Mouse (Mus musculus) CD4-positive, CD25-positive, alpha-beta regulatory T cell, adult 4 months (primary cell): ENCODE measurements around the gene Zcwpw1. TPM values are rescaled to one million over a fixed set of nuclear protein-coding genes. Genes with fewer than 3 reads are reported as not detected.
"Not testable (repeated sequence)": the region's sequence is repeated elsewhere in the genome, so short reads cannot be mapped to it uniquely, and the experiment has no call there.

Experiments
- ATAC-seq: one replicate; pipeline ENCODE4 v1.8.0; 2017
- polyA plus RNA-seq, 2 experiments: library from polyadenylated mRNA; unstranded; fragments of 100-300 nt; shearing (Covaris generic); gene quantifications; one replicate each; pipeline ENCODE4 v1.2.1; 2017

Zcwpw1 gene
- 10 to 100 TPM; 15.2 to 24.8 TPM for polyA plus RNA-seq

DNA sequence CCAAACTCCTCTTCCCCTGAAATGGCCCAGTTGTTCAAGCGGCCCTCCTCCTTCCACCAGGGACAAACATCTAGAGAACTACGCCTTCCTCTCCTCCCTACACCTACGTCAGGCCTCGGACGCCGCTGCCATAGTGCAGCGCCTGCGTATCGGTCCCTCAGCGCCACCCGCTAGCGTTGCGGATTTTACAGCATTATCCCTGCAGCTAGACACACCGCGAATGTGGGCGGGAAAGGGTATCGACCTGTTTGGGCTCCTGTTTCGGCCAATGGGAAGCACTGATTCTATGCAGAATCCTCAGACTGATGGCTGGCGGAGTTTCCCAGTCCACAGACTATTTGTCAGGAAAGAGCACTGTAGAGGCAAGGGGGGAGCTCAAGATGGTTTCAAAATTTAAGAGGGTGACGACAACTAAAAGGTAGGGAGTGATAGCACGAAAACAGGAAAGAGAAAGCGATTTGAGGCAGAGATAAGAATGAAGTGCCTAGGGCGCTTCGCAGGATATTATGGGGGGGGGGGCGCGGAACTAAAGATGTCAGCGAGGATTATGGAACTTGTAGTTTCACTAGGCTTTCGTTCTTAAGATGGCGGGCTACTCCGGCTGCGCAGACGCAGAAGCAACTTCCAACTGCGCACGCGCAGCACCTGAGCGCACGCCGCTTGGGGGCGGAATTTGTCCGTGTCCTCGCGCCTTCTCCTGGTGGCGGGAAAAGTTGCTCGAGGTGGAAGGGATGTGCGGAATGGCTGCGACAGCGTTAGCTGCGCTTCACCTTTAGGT, at the start of gene Zcwpw1, which contains the start of gene Mepce:
Gene Zcwpw1 (plus strand): TSS at position 648 of the 778 bp plus-strand sequence.
Gene Mepce (minus strand): TSS at position 505 of the 778 bp plus-strand sequence.
- peak; percentile 72 for ATAC-seq

DNA sequence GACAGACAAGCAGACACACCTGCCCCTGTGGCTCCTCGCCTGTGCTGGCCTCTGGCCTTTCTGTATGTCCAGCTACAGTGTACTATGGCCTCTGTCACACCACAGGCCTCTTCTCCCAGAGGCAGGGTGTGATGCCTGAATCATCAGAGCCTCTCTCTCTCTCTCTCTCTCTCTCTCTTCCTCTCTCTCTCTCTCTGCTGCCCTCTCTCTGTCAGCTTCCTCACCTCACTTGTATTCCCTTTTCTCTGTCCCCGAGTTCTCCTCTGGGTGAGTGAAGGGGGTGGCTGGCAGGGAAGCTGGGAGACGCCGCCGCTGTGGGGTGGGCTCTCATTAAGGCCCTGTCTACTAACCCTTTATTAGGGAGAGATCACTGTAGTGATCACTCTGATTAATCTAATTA, 49.1 kb upstream of the Zcwpw1 start:
- no peak for ATAC-seq

DNA sequence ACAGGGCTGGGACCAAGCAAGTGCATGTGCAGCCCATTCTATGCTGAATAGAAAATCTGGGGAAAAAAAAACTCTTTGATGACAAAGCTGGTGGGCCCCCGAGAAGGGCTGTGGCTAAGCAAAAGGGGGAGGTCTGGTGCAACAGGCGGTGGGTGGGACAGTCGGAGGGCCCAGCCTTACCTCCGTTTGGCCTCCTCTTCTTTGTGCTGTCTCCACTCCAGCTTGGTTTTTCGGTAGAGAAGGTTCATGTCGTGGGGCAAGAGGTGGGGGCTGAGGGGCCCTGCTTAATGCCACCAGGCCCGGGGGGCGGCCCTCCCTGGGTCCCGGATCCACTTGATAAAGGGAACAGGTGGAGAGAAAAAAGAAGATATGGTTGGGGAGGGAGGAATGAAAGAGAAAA, 48.1 kb upstream of the Zcwpw1 start:
- ATAC-seq = no peak

DNA sequence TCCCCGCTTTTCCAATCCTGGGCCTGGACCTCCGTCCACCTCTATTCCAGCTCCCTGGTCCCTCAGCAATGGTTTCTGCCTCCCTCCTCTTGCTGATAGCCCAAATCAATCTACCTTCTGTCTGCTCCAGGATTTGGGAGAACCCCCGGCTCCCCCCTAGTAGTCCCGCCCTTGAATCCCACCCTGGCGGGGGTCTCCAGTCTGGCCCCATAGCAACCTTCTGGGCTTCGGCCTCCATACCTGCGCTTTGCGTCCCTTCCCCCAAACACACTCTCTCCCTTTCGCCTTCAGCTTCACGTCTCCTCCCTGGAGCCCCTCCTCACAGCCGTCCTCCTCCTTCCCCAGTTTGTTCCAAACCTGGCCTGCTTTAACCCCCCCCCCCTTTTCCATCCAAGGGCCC, 47.1 kb upstream of the Zcwpw1 start:
- no peak for ATAC-seq

DNA sequence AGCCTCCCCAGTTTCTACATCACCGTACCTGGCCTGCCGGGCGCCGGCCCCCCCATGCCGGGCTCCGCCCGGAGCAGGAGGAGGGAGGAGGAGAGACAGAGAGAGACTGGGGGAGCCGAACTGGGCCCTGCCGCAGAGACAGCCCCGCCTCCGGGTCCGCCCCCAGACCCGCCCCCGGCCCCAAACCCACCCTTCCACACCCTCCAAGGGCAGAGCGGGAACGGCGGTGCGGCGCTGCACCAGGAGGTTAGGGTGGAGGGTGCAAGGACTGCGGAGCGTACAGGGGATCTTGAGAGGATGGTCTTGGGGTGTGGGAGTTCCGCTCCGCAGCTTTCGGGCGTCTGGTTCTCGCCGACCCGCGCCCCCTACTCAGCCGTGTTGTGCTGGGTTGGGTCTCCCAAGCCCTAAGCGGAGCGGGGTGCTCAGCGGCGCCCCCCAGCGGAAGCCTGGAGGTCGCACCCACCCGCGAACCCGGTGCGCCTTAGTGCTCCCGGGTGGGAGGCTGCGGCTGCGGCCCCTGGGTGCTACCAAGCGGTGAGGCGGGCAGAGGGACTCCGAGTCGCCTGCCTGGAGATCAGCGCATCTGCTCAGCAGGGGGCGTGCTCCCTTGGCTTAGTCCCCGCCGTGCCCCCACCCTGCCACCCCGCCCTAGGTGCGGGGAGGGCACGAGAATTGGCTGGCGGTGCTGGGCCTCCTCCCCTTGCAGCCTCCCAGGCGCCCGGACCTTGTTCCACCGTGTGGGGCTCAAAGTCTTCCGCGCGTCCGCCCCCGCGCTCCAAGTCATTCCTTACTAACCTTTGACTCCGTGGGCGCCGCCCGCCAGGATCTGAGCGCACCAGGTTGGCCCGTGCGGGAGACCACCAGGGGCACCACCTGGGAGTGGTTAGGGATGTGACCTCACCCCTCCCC, 46.3 kb upstream of the Zcwpw1 start, which contains the start of gene Nyap1:
Gene Nyap1 (minus strand): TSS at position 585 of the 909 bp plus-strand sequence.
- peak; percentile 41 for ATAC-seq

DNA sequence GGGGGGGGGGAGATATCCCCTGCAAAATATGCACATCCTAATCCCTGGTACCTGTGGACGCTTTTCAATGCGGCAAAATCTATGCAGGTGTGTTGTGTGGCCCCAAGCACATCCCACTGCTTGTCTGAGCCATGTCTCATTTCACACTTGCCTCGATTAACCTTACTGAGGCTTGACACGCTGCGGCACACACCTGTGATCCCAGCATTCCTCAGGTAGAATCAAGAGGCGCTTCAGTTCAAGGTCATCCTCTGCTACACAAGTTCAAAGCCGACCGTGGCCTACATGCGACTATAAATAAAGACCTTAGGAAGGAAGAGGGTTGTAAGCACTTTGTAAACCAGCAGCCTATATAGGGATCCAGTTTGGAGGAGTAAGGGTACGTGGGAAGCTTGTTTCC, 45.5 kb upstream of the Zcwpw1 start:
- no peak for ATAC-seq

DNA sequence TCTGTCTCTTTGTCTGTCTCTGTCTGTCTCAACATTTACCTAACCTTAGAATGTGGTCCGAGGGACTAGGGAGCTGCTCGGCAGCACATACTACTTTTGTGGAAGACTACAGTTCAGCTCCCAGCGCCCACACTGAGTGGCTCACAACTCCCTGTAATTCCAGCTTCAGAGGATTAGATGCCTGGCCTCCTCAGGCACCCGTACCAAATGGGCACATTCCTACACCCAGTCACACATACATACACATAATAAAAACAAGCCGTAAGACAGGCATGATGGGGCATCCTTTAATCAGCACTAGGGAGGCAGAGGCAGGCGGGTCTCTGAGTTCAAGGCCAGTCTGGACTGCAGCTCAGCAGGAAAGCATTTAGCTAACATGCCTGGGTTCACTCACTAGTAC, 44.8 kb upstream of the Zcwpw1 start:
- no peak for ATAC-seq

DNA sequence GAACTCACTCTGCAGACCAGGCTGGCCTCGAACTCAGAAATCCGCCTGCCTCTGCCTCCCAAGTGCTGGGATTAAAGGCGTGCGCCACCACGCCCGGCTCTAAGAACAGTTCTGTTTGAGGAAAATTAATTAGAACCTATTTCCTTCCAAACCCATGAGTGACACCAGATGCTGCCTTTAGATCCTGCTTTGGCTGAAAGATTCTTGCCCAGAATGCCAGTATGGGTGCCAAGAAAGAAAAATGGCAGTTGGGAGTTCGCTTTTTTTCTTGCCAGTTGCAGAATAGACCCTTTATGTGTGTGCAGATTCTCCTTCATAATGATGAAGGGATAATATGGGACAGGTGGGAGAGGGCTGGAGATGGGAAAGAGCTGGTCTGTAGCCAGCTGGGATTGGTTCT, 43.4 kb upstream of the Zcwpw1 start:
- ATAC-seq = no peak

DNA sequence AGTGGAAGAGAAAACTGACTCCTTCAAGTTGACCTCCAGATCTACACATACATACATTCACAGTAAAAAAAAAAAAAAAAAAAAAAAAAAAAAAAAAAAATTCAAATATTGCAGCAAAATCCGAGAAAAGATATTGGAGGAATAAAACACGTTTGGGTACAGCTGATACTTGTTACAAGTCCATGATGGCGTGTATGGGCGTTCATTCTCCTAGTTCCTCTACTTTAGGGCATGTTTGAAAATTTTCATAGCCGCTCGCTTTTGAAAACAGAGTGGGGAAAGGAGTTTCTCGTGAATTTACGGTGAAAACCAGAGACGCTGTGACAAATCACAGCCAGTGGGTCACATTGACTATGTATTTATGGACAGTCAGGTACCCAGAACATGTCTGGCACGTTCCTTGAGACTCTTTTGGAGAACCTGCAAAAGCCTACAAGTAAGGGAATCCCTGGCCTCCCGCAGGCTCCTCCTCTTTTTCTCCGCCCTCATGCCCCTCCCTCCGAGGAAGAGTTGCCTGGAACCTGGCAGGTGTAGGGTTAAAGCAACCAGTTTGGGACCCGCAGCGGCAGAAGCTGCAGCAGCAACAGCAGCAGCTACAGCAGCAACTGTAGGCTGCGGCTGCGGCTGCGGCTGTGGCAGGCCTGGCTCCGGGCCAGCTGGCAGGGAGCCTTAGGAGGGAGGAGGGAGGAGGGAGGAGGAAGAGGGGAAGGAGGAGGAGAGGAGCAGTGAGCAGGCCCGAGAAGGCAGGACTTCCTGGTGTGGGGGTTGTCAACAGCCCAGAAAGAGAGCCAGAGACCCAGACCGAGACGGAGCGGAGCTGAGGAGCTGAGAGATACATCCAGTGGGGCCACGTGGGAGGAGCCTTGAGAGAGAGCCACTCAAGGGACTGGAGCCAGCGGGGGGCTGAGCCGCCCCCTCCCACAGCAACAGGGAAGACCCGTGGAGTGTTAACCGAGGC, 42.1 kb upstream of the Zcwpw1 start, which contains the start of gene Tsc22d4:
Gene Tsc22d4 (plus strand): TSS at position 517 of the 958 bp plus-strand sequence.
- ATAC-seq = peak; percentile 77

DNA sequence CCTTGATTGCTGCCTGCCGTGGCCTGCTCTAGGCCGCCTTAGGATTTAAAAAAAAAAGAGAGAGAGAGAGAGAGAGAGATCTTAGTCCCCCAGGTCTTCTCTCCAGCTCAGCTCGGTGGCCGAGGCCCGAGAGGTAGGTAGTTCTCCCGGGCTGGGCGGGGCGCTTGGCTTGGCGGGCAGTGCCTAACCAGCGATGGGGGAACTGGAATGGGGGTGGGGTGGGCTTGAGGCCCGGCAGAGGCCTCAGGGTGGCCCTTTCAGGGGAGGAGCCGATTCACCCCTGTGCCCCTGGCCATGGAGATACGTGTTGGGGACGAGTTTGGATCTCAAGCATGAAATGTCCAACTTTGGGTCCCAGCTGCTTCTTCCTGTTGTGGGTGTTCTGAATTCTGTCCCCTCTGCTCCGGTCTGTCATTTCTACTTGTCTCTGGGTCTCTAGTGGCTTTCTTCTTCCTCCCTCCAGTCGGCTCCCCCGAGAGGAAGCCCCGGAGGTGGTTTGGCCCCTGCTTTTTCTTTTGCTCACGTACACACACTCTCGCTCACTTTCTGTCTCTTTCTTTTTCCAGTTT, 41.2 kb upstream of the Zcwpw1 start:
- peak; percentile 3 for ATAC-seq

DNA sequence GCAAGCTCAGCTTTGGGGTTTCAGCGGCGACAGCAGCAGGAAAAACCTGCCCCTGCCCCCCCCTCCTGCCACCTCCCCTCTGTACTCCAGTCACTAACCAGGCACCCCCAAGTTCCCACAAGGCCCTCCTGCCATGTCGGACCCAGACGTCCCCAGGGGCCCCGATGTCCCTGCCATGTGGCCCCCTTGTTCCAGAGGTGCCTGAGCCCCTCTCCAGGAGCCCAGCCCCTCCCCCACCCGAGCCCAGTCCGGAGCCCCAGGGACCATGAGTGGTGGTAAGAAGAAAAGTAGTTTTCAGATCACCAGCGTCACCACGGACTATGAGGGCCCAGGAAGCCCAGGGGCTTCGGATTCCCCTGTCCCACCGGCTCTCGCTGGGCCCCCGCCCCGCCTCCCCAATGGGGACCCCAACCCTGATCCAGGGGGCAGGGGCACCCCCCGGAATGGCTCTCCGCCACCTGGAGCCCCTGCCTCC, 40.7 kb upstream of the Zcwpw1 start:
- ATAC-seq = no peak

DNA sequence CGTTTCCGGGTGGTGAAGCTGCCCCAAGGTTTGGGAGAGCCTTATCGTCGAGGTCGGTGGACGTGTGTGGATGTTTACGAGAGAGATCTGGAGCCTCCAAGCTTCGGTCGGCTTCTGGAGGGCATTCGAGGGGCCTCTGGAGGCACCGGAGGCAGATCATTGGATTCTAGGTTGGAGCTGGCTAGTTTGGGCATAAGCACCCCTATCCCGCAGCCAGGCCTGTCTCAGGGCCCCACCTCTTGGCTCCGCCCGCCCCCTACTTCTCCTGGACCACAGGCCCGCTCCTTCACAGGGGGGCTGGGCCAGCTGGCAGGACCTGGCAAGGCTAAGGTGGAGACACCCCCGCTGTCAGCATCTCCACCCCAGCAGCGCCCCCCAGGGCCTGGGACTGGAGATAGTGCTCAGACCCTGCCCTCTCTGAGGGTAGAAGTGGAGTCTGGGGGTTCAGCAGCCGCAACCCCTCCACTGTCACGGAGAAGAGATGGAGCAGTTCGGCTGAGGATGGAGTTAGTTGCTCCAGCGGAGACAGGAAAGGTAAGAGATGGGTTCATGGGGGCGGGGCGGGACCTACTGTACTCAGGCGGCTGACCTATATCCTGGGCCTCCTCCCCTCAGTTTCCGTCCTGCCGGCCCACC, 40.2 kb upstream of the Zcwpw1 start:
- peak; percentile 18 for ATAC-seq

DNA sequence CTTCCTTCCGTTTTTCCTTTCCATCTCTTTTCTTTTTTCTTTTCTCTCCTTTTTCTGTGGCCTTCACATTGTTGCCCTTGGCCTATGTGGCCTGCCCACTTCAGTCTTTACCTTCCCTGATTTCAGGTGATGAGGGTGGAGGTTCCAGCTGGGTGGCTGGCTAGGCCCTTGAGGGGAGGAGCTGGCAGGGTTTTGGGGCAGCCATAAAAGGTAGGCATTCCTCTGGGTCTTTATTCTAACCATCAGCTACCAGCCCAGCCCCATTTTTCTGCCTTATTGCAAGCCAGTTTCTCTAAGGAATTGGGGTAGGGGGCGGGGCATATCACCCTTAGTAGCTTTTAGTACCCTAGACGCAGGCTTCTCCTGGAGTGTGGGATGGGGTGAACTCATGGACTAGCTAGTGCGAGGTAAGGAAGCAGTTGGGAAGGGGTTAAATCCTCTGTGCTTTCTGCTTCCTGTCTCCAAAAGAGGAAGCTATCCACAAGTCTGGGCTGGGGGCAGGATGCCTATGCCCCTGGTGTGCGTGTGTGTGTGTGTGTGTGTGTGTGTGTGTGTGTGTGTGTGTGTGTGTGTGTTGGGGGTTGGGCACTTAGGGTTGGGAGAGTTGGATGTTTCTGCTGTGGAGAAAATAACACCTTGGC, 39.3 kb upstream of the Zcwpw1 start:
- ATAC-seq = peak; percentile 18

DNA sequence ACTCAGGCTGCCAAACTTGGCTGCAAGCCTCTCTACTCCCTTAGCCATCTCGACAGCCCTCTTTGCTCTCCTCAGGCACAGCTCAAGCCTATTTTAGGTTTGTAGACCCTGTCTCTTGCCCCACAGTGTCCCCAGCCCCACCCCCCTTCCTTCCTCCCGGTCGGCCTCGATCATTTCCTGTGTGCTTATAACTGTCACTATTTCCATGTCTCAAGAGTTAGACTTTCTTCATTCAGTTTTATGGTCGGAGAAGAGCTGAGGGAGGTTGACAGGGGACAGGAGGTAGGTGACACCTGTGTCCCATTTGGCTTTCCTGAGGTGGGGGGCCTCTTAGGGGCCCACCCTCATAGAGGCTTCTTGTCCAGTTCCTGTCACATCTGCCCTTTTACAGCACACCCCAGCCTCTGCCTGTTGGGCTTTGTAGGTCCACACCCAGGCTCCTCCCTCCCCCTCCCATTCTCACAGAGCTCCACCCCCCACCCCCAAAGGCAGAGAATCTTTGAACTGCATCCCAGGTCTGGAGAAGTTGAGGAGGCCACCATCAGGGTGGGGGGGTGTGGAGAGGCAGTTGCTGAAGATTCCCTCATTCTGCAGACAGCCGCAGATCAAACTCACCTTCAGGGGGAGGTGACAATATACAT, 38.3 kb upstream of the Zcwpw1 start:
- peak; percentile 33 for ATAC-seq

DNA sequence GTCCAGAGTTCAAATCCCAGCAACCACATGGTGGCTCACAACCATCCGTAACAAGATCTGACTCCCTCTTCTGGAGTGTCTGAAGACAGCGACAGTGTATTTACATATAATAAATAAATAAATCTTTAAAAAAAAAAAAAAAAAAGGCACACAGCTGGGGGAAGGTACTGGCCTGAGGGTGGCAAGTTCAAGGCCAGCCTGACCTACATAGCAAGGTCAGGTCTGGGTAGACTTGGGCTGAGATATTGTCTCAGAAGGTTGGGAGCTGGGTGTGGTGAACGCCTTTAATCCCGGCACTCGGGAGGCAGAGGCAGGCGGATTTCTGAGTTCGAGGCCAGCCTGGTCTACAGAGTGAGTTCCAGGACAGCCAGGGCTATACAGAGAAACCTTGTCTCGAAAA, 37.4 kb upstream of the Zcwpw1 start:
- ATAC-seq = not testable (repeated sequence)

DNA sequence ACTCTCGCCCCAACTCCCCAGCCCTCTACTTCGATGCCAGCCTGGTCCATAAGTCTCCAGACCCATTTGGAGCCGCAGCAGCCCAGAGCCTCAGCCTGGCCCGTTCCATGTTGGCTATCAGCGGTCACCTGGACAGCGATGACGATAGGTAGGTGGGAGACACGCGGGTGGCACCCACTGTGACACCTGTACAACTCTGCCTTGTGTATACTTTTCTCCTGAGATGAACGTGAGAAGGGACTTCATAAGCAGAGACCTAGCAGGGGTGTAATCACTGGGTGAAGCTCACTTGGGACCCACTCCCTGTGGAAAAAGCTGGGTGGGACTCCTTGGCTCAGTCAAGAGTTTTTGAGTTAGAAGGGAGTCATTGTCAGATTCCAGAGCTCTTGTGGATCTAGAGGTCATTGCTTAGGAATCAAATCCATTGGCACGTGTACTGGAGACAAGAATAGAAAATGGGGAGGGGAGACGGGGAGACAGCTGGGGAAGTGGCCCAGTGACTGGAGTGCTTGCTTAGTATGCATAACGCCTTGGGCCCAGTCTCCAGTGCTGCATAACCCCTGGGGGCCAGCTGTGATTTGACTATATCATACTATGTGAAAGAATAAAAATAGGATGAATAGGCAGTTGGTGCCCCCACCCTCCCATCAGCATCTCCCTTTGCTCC, 36.2 kb upstream of the Zcwpw1 start:
- no peak for ATAC-seq

DNA sequence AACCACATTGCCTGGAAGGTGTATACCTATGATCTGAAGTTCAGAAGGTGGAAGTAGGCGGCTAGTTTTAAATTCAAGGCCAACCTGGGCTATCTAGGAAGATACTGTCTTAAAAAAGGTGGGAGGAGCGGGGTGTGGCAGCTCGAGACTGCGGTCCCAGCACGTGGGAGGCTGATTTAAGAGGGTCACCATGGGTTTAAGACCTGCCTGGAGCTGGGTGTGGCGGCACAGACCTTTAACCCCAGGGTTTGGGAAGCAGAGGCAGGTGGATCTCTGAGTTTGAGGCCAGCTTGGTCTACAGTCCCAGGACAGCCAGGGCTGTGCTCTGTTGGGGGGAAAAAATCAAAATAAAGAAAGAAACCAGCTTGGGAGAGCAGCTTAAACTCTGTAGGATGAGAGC, 35.6 kb upstream of the Zcwpw1 start:
- no peak for ATAC-seq

DNA sequence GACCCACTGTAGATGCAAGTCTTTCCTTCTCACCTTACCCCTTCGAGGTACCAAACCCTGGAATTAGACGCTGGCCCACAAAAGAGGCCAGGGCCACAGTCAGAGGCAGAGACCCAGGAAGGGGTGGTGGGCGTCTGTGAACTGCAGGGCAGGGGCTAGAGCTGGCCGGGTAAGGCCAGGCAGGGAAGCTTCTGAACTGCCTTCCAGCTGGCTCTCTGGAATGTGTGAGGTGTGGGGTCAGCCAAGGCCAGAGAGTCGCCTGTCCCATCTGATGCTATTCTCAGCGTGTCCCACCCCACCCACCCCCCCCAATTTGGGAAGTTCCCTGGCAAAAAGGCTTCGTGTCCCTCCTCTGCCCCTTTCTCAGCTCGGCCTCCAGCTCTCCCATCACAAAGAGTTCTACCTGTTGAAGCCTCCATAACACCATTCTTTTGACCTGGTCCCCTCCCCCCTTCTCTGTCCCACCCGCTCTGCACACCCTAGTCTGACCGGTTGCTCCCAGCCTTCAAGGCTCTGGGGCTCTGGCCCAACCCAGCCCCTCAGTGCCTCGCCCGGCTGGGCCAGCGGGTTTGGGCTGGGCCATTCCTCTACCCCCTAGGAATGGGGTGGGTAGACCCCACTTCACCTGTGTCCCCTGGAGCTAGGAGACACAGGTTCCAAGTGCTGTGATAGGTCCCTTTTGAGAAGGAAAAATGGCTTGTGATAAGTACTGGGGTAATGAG, 34.3 kb upstream of the Zcwpw1 start:
- no peak for ATAC-seq

DNA sequence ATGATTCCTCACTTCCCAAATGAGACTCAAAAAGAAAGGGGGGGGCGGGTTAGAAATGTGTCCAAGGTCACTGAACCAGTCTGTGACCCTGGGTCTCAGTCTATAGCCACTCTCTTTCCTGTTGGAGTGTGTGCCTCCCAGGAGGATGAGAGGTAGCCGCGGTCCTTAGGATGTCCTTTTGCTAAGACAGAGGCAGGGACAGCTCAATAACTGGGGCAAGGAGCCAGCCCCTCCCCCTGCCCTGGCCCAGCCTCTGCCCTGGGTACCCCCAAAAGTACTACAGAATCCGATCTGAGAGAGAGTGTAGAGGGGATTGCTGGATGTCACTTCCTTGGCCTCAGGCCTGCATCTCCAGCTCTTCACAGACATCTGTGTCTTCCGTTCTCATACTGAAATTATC, 32.2 kb upstream of the Zcwpw1 start:
- no peak for ATAC-seq
